Mouse (Mus musculus): Measurements from ENCODE around the gene 3110082J24Rik.
A peak's percentile ranks its signal among the peaks of the same experiment; 100 is the strongest.

Gene 3110082J24Rik

DNA sequence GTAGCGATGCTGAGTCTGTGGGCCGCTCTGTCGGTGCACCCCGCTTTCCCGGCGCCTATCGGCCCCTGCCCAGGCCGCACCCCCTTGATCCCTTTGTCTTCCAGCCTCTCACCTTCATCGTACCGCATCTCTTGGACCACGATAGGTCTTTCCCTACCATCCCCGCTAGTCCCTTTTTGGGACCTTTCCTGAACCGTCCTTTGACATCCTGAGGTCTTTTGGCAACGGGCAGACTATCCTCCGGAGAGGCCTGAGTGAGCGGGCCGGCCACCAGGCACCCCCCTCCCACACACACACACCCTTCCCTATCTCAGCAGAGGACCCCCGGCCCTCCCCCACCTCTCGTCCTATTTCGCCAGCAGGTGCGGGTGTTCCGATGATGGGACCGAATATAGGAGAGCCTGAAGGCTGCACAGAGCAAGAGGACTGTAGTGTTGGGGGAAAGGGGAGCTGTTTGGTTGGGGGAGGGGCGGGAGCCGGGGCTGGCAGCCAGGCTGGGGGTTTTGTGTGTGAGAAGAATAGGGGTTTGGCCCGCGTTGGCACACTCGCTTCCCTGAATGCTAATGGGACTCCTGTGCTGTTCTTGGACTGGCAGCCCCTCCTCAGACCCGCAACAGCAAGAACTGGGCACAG, at the start of gene 3110082J24Rik:
Gene 3110082J24Rik, minus strand, starts transcription at position 419 of the 633 bp plus-strand sequence.
- peak in 1 of 2 experiments; percentile 21 for DNase-seq

DNA sequence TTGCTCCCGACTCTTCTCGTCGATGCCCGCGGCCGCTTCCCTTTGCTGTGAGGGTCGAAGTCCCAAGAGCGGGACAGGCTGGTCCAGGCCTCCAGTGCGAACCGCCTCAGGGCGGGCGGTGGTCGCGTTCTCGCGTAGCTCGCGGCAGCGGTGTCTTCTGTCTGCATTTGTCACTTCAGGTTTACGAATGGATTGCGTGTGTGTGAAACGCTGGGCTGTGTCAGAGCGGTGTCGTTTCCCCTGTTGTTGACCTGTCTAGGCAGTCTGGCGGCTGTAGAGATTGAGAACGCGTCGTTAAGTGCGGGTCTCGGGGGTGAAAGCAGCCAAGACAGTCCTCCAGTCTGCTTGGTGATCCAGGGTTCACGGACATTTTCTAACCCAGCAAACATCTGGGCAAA, 49.5 kb upstream of the 3110082J24Rik start:
- DNase-seq: no peak

DNA sequence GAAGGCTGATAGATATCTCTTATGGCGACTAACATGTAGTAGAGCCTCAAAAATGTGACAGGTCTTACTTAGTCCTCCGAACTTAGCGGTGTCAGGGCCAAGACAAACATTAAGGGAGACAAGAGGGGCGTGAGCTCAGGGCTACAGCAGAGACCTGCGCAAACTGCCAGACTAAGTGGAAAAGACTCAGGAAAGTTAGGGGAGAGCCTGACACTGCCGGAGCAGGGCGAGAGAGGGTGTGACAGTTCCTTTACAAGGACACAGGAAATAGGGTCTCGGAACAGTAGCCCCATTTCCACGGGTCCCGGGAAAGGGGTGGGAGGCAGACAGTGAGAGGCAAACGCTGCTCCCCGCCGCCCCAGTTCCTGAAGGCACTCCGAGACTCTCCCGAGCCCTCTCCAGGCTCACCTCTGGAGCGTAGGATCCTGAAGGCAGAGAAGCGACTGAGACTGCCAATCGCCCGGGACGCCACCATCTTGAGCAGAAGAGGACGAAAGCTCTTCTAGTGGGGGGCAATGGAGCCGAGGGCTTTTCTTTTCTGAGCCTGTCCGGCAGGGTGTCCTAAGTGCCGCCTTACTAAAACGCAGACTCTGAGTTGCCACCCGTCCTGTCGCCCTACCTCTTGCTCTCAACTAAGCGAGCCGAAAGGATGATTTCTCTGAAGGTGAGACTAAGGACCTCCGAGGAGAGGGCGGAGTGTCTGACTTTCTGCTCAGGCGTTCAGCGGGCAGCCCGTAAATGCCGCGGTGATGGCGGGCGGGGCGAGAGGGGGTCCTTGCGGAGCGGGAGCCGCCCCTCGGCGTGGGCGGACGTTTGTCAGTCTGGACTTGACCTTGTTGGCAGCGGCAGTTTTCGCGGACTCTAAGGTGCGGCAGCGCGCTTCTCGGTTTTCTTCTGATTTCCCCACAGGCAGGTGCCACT, 48.8 kb upstream of the 3110082J24Rik start, which contains the start of the genes Hadha and Hadhb:
Gene Hadha, minus strand, starts transcription at position 689 of the 921 bp plus-strand sequence.
Gene Hadhb, plus strand, starts transcription at position 775 of the 921 bp plus-strand sequence.
- DNase-seq: peak; percentile 93 to 94

DNA sequence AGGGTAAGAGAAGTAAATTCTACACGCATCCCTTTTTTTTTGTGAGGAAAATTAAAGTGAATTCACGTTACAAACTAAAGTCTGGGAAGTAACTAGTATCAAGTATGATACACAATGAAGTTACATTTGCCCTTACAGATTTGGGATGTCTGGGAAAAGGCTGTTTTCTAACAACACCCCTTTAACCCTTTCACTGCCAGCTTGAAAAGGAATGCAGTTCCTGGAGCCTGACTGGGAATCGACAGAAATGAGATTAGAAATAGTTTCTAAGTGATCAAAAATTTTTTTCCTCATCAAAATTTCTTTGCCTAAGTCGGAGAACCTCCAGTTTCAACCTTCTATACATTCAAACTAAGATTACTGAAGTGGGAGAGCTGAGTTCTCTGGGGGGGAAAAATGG, 48.1 kb upstream of the 3110082J24Rik start:
- no peak for DNase-seq

- DNase-seq: no peak
Measured at GRCm38 (mm10) chr5:30153222-30153621, 47.3 kb upstream of the 3110082J24Rik start.

GRCm38 (mm10) chr5:30152413-30152812, 46.5 kb upstream of the 3110082J24Rik start:
- DNase-seq: no peak

- no peak for DNase-seq
Measured at GRCm38 (mm10) chr5:30152007-30152406, 46.1 kb upstream of the 3110082J24Rik start.

- no peak for DNase-seq
Measured at GRCm38 (mm10) chr5:30148133-30148920, 42.4 kb upstream of the 3110082J24Rik start.

DNA sequence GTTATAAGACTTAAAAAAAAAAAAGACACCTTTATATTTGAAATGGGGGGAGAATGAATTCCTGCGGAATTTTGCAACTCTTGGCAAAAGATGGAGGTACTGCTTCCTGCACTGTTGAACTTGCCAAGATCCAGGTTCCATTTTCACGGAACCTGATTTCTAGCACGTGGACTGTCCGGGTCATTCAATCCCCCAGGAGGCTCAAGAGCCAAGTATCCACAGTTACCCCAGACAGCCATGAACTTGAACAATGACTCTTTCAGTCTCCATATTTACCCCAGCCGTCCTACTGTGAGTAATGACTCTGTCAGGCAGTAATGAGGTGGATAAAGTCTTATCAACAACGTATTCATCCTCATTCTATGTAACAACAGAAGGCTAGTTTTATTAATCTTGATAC, 40.6 kb upstream of the 3110082J24Rik start:
- DNase-seq: no peak

GRCm38 (mm10) chr5:30138193-30138592, 32.3 kb upstream of the 3110082J24Rik start:
- DNase-seq: no peak

- no peak for DNase-seq
Measured at GRCm38 (mm10) chr5:30137271-30137670, 31.4 kb upstream of the 3110082J24Rik start.

GRCm38 (mm10) chr5:30135711-30136231, 29.9 kb upstream of the 3110082J24Rik start:
- no peak for DNase-seq

- no peak for DNase-seq
Measured at GRCm38 (mm10) chr5:30132173-30132572, 26.3 kb upstream of the 3110082J24Rik start.

DNA sequence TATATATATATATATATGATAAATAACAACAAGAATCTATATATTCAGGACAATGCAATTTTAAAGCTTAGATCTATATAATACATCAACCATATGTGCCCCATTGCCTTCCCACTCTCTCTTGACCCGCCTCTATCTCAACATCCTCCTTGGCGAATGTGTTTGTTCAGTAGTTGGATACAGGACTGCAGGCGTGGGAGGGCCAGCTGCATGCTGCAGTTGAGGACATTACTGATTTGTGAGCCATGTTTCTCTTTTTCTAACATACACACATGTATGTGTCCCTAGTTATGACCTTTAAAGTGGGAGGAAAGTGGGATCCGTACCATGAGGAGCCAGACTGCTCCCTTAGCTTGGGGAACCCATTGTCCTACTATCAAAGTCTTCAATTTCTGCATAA, 25.4 kb upstream of the 3110082J24Rik start:
- no peak for DNase-seq

GRCm38 (mm10) chr5:30128680-30129079, 22.8 kb upstream of the 3110082J24Rik start:
- DNase-seq: no peak

DNA sequence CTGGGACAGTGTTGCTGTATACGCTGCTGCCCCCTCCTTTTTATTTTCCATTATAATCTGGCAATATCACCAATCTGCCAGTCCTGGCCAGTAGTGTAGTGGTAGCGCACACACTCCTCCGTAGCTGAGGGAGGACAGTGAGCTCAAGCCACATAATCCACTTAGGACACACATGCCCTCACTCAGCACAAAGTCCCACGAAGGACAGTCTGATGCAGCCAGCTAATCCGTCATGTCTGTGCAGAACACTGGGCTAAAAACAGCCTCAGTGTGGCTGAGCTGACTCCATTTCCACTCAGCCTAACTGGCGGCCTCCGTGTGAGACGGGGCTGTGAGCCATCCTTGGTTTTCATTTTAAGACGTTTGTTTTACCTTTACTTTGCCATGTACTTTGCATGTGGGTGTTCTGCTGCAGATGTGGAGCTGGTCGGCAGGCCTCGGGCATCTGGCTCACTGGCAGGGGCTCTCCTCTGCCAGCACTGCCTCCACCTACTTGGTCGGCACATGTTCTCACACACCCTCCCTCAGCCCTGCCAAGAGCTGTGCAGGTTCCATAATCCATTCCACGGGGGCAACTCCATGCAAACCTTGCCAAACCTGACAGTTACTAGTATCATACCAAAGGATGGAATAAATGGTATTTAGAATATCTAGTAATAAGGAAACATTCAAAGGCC, 22.2 kb upstream of the 3110082J24Rik start:
- DNase-seq: no peak

GRCm38 (mm10) chr5:30126756-30127155, 20.9 kb upstream of the 3110082J24Rik start:
- DNase-seq: no peak

GRCm38 (mm10) chr5:30125587-30125986, 19.7 kb upstream of the 3110082J24Rik start:
- no peak for DNase-seq

DNA sequence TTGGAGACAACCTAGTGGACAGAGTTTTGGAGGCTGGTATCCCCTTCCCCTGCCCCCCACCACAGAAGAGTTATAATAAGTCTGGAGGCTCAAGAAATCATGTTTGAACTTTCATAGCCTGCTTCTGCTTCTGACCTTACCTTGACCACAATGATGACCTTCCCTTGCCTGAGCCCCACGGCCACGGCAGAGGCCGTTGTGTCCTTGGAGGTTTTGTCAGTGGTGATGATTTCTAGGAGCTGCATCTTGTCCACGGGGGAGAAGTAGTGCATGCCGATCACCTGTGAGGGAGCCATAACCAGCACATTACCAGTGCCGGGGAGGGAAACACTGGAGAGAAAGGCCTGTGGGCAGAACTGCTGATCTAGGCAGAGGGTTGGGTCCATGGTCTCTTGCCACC, 16.6 kb upstream of the 3110082J24Rik start:
- no peak for DNase-seq

DNA sequence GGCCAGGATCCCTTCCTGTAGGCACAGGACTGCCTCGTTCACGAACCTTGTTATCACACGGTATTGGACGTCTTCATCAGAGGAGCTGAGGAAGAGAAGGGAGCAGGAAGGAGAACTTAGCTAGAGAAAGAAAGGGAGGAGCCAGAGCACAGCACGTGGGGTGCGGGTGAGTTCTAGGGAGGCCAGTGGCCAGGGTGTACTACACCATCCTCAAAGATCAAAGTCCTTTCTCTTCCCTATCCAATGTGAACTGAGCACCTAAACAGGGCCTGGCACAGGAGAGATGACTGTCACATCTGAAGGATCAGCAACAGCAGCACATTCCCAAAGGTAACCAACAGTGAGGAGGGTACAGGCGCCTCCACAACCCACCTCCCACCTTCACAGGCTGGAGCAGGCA, 14.2 kb upstream of the 3110082J24Rik start:
- no peak for DNase-seq

DNA sequence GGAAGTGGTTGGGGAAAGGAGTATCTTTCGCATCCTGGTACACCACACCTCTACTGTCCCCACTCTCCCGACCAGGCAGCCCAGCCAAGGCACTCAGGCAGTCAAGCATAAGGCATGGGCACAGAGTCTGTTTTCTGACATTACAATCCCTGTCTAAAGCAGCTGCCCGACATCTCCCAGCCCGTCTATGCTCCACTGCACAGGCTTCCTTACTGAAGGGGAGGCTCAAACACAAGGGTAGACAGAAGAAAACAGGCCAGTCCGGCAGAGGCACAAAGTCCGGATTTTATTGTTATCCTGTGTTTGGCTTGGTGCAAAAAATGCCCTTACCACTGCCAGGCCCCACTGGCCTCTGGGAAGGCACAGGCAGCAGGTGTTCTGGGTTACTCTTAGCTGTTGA, 13.3 kb upstream of the 3110082J24Rik start:
- DNase-seq: no peak

GRCm38 (mm10) chr5:30118018-30118417, 12.1 kb upstream of the 3110082J24Rik start:
- no peak for DNase-seq

All from cerebellum, postnatal 36 days (tissue).